Mouse (Mus musculus) cerebellum, postnatal 10 days (tissue): ENCODE data around the gene Iqch.

Source experiments
- DNase-seq, 2 experiments: peaks; one replicate each; pipeline ENCODE4 v3.0.0; 2021; ENCODE audit warnings: mixed read lengths in 2 of 2

Iqch gene

DNA sequence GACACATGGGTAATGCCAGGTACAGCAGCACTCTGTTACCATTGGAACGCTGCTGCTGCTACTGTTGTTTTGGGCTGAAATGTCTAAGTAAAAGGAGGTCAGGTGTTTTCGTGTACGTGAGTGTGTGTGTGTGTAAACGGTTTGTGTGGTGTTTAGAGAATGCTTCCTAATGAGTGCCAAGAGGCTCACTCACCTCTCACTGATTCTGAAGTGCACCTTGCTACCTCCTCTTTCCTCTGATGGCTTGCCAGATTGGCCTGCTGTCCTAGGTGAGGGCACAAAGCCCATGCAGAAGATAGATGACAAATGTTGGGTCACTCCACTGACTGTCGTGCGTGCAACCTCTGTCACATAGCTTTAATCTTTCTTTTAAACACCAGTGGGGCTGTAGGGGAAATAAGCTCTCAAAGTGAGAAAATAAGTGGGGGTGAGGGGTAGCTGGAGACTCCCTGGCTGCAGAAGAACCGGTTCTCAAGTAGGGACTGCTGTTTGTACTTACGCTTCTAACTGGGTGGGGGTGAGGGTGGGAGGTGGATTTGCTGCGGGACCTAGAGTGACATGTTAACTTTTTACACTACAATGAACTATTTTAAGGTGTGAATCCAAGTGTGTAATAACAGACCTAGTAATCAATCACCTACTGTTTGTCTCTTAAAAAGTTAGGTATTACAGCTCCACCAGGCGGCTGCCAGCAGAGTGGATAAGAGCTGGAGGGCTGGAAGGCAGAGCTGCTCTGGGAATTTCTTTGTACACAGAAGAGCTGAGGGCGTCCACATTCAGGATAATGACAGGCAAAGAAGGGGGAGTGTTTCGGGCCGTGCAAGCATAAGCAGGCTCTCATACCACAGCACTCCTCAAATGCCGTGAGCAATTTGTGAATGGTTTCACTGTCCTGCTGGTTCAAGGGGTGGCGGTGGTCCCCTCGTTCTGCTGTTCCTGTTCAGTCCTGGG is 10.5 kb upstream of the Iqch start:
- DNase-seq: peak; percentile 42 to 44

DNA sequence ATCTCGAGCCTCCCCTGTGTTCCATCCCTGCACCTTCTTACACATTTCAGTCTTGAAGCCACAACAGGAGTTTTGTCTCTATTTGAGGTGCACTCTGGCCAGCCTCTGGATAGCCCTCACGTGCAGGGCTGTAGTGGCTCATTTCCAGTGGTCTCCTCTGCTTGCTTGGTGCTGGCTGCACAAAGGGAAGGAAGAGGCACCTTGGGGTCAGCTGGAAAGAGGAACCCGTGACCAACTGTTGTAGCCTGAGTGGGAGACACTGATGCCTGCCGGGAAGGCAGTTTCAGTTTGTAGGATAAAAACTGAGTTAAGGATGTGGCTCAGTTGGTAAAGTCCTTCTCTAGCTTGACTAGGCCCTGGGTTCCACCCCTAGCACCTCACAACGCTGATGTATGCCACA is 9.7 kb upstream of the Iqch start:
- DNase-seq: no peak

DNA sequence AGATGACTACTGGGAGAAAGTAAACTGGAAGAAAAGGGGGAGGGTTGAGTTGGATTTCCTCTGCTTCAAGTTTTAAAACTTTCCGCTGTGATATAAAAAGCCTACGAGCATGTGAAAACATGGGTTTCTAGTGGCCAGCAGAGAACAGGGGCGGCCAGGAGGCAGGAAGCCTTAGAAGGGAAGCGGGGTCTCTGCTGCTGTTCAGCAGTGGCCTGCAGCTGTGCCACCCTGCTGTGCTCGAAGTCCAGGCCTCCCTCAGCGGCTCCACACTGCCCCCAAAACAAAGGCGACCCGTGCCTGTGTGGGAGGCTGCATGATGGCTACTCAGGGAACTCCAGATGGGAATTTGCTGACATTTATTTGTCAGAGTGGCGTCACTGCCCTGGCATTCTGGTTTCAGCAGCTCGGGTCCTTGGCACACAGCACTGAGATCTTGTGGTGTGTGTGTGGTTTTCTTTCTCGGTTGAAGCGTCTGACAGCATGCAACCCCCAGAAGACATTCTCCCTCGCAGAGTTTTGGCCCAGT is 8.6 kb upstream of the Iqch start:
- peak; percentile 25 to 29 for DNase-seq

DNA sequence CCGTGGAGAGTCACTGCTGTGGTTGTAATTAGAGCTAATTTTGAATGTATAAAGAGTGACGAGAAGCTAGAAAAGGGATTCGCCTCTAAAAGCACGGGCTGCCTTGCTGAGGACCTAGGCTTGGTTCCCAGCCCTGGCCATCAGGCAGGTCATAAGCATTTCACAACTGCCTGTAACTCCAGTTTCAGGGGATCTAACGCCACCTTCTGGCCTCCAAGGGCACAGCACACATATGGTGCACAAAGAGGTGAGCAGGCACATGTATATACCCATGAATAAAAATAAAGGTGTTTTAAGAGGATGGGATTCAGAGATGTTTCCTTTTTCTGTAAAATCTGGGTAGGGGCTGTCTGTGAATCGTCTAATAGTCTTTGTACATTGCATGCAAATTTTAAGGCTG is 7.9 kb upstream of the Iqch start:
- no peak for DNase-seq

DNA sequence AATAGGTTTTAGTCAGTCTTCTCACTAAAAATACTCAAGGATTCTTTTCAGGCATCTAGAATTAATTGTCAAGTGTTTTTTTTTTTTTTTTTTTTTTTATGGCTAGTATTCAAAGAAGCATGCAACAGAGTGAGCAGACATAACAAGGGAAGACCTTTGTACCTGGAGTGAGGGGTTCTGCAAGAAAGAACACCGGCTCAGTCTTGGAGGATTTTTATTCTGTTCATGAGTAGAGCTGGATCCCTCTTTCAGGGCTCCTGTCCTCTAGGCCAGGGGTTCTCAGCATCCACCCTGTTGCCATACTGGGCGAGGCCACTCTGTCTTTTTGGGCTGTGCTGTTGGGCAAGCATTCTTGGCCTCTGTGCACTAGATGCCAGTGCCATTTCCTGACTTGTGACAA is 7.5 kb upstream of the Iqch start:
- no peak for DNase-seq

DNA sequence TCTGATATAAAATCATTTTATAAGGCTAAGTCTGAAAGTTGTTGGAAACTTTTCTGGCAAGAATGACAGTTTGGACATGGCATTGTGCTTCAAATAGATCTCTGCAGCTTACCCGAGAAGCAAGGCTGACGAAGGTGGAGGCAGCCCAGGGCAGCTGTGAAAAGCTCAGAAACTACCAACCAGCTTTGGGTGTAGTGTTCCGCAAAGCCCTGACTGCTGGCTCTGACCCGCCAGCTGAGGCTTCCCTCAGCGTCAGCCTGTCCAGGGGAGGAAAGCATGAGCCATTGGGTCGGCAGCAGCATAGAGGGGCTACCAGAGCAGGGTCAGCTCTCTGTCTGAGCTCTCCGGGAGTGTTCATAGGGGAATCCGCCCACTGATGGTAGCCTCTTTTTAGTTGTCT is 7.0 kb upstream of the Iqch start:
- DNase-seq: no peak

DNA sequence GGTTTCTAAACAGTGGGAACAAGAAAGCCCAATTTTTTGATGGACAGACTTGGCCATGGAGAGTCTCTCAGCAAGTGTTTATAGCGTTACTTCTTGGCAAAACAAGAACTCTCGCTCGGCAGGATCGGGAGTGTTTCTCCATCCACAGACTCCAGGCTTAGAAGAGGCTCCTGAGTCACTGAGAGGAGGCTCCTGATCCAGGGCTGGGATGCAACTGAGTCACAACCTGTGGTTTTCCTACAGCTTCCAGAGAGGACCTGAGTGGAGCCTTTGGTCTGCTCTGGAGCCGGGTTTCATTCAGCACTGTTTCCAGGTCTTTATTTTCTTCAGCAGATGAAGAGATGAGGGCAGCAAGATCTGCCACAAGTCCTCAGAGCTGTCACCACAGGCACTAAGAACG is 5.7 kb upstream of the Iqch start:
- DNase-seq: no peak

DNA sequence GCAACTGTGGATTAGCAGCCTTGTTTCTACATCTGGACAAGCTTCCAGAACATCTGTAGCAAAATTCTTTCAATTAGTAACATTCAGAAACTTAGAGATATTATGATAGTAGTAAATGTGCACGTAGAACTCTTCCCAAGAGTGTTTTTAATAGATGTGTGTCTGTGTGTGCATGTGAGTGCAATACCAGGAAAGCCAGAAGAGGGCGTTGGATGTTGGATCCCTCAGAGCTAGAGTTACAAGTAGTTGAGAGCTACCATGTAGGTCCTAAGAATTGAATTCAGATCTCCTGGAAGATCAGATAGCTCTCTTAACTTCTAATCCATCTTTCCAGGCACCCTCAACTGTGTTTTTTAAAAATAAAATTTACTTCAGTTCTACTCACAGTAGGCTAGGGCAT is 4.3 kb upstream of the Iqch start:
- peak in 1 of 2 experiments; percentile 28 for DNase-seq

DNA sequence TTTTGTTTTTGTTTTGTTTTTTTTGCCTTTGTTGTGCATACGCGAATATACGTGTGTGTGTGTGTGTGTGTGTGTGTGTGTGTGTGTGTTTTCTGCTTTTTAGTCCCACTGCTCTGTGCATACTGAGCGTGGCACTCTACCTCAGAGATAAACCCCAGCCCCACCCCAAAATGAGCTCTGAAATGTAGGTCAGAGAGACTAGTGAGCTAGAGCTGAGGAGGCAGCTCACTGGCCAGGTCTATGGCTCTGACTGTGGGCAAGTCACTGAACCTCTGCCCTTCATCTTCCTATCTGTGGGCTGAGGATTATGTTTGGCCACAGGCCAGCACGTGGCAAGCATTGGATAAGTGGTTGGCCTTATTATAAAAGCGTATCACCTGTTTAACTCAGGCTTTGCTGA is 1.6 kb upstream of the Iqch start:
- peak; percentile 35 to 44 for DNase-seq

DNA sequence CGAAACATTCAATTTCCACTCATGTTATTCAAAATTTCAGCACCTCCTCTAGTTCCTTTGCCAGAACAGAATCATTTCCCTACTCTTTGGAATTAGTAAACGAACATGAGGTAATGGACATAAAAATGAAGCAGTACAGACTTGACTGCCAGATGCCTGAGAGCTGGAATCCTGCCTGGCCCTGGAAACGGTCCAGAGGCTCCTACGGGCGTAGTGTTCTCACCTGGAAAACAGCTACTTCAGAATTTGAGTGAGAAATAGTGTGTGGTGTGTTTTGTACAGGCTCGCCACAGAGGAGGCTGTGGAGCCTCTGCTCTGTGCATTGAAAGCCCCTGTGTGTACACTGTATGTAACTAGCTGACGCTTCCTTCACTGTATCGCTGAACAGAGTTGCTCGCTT is 5.6 kb downstream of the Iqch start:
- peak; percentile 31 to 47 for DNase-seq

DNA sequence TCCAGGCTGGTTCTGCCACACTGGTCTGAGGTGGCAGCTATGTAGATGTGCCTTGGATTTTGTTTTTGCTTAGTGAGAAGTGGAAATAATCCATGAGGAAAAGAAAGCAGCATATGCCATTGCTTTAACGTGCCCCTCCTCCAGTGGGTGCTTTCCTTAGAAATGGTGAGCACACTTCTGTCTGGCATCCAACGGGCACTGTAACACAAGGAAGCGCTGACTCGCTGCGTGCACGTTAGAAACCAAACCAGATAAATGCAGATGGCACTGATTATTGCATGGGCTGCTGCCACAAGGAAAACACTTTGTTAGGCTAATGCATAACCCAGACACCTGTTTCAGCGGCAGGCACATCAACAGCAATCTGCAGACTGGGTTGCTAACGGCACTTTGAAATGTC is 6.6 kb downstream of the Iqch start:
- DNase-seq: no peak

DNA sequence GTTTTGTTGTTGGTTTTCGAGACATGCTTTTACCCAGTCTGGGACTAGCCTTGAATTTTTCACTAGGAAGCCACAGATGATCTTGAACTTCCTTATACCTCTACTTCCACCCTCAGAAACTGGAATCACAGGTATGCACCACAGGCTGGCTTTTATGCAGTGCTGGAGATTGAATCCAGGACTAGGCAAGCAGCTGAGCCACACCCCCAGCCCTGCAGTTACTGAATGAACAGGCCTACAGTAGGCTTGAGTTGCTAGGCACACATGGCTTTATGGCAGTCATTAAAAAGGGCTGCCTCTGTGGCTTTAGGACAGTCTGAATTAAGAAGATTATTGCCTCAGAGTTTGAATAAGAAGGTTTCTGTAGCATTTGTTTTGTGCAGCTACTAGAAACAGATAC is 7.3 kb downstream of the Iqch start:
- no peak for DNase-seq

DNA sequence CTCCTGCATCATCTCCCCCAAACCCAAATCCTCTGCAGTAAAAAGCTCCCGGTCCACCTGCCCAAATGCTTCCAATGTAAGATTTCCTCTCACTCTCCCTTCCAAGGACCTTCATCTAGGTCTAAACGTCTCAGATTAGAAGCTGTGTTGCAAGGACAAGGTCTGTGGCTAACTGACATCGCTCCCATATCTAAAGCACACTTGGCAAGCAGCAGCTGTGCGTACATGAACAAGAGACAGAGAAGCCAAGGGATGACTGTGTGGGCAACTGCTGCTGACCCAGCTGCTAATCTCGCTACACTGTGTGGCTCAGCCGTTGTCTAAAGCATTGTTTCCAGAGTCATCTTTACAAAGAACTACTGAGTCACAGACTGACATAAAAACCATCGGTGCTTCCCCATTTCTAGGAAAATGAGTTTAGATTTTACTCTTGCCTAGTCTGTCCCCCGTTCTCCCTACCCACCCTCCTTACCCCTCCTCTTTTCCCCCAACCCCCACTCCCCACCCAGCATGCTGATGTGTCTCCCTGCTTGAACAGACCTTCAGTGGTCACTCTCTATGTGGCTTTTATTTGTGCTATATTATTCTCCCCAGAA is 10.5 kb downstream of the Iqch start:
- no peak for DNase-seq

DNA sequence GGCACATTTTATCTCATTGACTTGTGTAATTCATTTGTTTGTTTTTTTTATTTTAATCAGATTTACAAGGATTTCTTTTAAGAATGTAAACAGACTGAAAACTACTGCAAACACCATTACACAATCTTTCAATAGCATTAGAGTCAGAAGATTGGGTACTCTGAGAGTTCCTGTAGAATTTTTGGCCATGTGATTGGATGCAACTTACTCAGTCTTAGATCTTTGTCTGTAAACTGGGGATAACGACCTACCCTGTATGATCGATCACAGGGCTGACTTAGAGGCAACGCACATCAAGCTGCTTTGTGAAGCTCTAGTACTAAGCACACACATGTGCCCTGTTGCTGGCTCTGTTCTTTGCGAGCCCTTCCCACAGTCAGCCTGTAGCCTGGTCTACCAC is 11.7 kb downstream of the Iqch start:
- DNase-seq: no peak

DNA sequence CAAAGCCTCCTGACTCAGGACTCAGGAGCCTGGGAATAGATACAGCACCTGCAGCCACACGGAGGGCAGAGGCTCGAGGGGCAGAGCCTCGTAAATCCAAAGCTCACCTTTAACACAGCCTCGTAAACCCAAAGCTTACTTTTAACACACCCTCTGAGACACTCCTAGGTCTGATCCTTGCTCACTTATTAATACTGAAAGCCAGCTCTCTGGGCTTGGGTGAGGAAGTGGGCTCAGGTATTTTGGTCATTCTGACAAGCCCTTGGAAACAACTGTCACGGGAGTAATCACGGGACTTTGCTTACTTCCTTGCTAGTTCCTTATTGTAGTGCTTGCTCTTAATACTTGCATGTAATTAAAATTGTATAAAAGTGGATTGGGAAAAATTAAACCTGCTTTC is 13.1 kb downstream of the Iqch start:
- DNase-seq: no peak

DNA sequence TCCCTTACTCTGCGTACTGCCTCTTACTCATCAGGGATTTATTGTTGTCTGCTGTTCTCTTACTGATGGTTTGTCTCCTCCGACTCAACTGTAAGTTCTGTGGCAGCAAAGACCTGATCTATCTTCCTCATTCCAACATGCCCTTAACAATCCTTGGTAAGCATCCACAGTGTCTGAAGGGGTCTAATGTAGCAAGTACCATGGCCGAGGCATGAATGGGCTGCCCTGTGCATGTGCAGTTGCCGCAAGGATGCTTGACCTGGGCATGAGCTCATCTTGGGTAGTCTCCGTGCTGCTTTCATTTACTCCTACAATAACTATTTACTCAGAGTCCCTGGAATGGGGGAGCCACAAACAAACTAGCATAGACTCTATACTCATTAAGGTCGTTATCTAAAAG is 17.0 kb downstream of the Iqch start:
- DNase-seq: no peak

DNA sequence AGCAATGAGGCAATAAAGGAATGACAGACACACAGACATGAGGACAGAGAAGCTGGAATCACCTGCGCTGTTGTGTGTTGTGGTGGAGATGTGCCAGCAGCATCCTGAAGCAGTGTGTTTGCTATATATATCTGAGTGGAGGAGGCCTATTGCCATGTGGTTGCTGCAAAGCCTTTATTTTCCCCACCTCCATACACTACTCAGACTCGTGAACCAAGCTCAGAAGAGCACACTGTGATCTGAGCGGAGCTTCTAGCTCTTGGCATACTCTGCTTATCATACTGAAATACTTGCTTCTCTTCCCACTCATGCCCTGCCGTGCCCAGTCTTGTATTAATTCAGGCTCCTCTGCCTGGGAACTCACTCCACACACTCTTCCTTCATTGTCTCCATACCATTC is 20.5 kb downstream of the Iqch start:
- DNase-seq: no peak

DNA sequence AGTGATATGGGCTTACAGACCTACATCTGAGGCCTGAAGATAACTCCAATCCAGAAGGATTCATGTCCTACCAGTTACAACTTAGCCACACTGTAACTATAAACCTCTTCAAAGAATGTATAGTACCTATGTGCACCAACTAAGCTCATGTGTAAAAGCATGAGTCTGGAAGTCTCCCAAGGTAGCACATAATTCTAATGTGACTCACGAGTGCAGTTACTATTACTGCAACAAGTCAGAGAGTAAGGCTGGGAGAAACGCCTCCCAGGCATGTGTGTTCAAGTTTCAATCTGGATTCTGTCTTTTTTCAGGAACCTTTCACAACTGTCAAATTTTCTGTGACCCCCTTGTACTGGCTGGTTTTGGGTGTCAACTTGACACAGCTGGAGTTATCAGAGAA is 22.2 kb downstream of the Iqch start:
- no peak for DNase-seq

DNA sequence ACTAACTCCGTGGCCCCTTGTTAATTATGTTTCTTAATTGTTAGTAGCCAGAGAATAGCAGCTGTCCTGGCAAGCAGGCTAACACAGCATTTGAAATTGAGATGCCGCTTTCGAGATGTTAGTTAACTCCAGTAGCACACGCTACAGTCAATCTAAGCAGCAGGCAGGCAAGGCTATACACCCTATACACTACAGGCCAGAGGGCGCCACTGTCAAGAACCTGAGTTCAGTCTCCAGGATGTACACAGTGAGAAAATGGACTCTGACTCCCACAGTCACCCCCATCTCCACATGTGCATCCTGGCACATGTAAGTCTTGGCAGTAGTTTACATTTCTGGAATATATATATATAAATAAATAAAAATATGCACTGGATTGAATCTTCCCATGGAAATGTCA is 22.6 kb downstream of the Iqch start:
- DNase-seq: no peak

DNA sequence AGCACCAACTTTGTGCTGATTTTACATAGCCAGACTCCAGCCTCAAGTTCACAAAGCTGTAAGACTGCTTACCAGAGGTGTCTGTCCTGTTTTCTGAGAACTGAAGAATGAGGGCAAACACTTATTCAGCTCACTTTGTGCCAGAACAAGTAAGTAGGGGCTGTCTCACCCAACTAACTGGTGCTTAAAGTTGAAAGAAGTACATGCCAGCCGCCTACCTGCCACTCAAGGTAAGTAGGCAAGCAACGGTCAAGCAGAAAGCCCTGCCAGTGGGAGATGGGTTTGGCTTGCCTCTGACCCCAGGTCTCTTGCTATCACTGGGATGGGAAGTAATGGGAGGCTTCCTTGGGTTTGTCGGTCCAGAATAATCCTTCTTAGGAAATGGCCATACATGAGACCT is 24.8 kb downstream of the Iqch start:
- no peak for DNase-seq

DNA sequence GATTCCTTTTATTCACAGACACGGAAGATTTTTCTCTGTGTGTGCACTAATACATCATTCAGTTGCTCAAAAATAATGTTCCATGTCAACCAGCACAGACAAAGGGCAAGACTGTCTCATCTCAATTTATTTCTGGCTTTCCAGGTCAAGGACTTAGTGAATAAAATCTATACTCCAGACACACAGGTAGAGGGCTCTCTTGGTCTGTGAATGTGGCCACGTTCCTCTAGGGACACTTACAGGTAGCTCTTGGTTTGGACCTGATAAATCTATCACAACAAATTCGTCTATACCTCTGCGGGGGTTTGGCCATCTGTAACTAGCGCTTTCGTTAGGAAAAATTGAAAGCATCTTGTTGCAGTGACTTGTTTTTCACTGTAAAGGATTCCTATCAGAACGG is 29.4 kb downstream of the Iqch start:
- peak; percentile 20 to 28 for DNase-seq

DNA sequence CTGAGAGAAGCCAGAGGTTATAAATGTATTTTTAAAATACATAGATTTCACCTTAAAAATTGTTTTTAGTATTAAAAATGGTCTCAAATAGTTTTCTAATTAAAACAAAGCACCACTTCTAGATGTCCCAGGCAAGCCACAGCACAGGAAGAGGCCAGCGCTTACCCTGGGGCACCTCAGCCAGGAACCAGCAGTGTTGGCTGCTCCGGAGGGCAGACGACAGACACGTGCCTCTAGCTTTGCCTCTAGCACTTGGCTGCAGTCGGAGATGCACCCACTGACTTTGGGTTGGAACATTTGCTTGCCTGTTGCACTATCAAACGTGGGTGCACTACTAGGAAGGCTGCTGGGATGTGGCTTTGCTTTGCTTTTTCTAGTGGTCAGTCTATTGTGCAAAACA is 30.4 kb downstream of the Iqch start:
- DNase-seq: peak; percentile 39 to 57

DNA sequence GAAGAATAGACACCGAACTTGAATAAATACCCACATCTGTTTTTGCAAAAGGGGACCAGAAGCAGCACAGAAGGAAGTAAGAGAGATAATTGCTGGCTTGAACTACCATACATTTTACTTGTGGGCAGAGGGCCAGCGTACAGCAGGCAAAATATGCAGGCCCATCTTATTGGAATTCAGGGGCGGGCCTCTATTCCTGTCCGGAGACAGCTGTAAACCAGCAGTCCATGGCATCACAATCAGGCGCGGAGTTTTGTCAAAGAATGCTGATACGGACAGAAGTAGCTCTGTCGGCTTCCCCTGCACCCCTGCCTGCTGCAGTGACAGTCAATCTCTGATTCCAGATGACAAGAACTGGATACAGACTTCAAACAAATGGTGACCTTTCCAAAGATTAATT is 33.5 kb downstream of the Iqch start:
- peak in 1 of 2 experiments; percentile 44 for DNase-seq

DNA sequence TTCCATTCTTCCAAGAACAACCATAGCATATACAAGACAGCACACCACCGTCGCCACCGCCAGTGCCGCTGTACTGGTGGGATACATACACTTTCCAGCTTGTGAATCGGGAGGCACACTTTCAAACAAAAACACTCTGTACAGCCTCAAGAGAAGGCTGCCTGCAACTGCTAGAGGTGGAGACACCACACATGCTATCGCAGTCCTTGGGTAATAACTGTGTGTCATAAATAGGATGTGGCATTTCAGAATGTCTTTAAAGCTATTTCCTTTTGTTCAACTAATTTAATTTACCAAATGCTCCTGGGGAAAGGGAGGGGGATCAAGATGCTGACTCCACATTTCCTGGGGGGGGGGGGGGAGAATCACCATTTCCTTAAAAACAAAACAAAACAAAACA is 34.0 kb downstream of the Iqch start:
- DNase-seq: no peak
